Mouse (Mus musculus): ENCODE measurements around the gene Cse1l. TPM values are rescaled to one million over a fixed set of nuclear protein-coding genes. Genes with fewer than 3 reads are reported as not detected.
A peak's percentile ranks its signal among the peaks of the same experiment; 100 is the strongest.

Cse1l gene
- polyA plus RNA-seq, 1 experiment from 2014 or later: 85.5 TPM

GRCm38 (mm10) chr2:166896974-166897373 lies 8.9 kb upstream of the Cse1l start:
- Histone ChIP-seq H3K9me3 (ENCODE audit: control insufficient read depth, low read length) (no peaks in the 10 kb centered on the region), H3K36me3 (ENCODE audit: control insufficient read depth, insufficient read depth, low read length) (peaks cover 3% of the 10 kb centered on the region; the same call in 1 of the 2 replicates)
- WGBS: 87% methylated on average over 12 of the region's 12 CpGs

GRCm38 (mm10) chr2:166899161-166899560 lies 6.7 kb upstream of the Cse1l start:
- Histone ChIP-seq H3K27me3 (replicated peaks; ENCODE audit: control insufficient read depth, insufficient read depth, low read length) (no peaks in the 10 kb centered on the region), H3K36me3 (ENCODE audit: control insufficient read depth, insufficient read depth, low read length) (peaks cover 3% of the 10 kb centered on the region; the same call in 1 of the 2 replicates), H3K4me1 (ENCODE audit: control insufficient read depth, insufficient read depth, low read length) (no peaks in the 10 kb centered on the region), H3K4me2 (ENCODE audit: low read depth, low read length) (no peak overlapping the region), H3K4me3 (ENCODE audit: low read length) (no peak overlapping the region), H3K9me3 (ENCODE audit: control insufficient read depth, low read length) (no peaks in the 10 kb centered on the region), H3K27ac (ENCODE audit: low read length) (no peak overlapping the region), H3K9ac (ENCODE audit: low read depth, low read length) (no peak overlapping the region)
- WGBS: 80% methylated on average over 2 of the region's 2 CpGs
- ATAC-seq: no peak

More at GRCm38 (mm10) chr2:166896974-166897373, 8.9 kb upstream of the Cse1l start:
- Histone ChIP-seq H3K4me1 (ENCODE audit: control insufficient read depth, insufficient read depth, low read length) (0 out of 2 replicates have a peak, but pooled peaks cover 3% of the 10 kb centered on the region), H3K4me2 (ENCODE audit: low read depth, low read length) (no peak overlapping the region), H3K27ac (ENCODE audit: low read length) (no peak overlapping the region), H3K9ac (ENCODE audit: low read depth, low read length) (no peak overlapping the region), H3K27me3 (replicated peaks; ENCODE audit: control insufficient read depth, insufficient read depth, low read length) (no peaks in the 10 kb centered on the region), H3K4me3 (ENCODE audit: low read length) (no peak overlapping the region)
- ATAC-seq: no peak

GRCm38 (mm10) chr2:166899746-166900145 lies 6.1 kb upstream of the Cse1l start:
- 64% methylated on average over 3 of the region's 3 CpGs for WGBS
- H3K36me3 ChIP-seq (ENCODE audit: control insufficient read depth, insufficient read depth, low read length): peaks cover under 1% of the 10 kb centered on the region; the same call in 1 of the 2 replicates
- H3K9me3 ChIP-seq (ENCODE audit: control insufficient read depth, low read length): no peaks in the 10 kb centered on the region
- no peaks in the 10 kb centered on the region for H3K27me3 ChIP-seq (replicated peaks; ENCODE audit: control insufficient read depth, insufficient read depth, low read length)
- no peak overlapping the region for H3K9ac ChIP-seq (ENCODE audit: low read depth, low read length)
- H3K27ac ChIP-seq (ENCODE audit: low read length): no peak overlapping the region
- H3K4me3 ChIP-seq (ENCODE audit: low read length): no peak overlapping the region
- no peak for ATAC-seq
- no peaks in the 10 kb centered on the region for H3K4me1 ChIP-seq (ENCODE audit: control insufficient read depth, insufficient read depth, low read length)
- H3K4me2 ChIP-seq (ENCODE audit: low read depth, low read length): no peak overlapping the region

GRCm38 (mm10) chr2:166900792-166901505 lies 4.9 kb upstream of the Cse1l start:
- Histone ChIP-seq H3K27ac (ENCODE audit: low read length) (no peak overlapping the region), H3K9me3 (ENCODE audit: control insufficient read depth, low read length) (no peaks in the 10 kb centered on the region), H3K4me1 (ENCODE audit: control insufficient read depth, insufficient read depth, low read length) (0 out of 2 replicates have a peak, but pooled peaks cover 4% of the 10 kb centered on the region), H3K9ac (ENCODE audit: low read depth, low read length) (no peak overlapping the region), H3K27me3 (replicated peaks; ENCODE audit: control insufficient read depth, insufficient read depth, low read length) (no peaks in the 10 kb centered on the region), H3K4me3 (ENCODE audit: low read length) (no peak overlapping the region), H3K4me2 (ENCODE audit: low read depth, low read length) (no peak overlapping the region), H3K36me3 (ENCODE audit: control insufficient read depth, insufficient read depth, low read length) (no peaks in the 10 kb centered on the region)
- WGBS: 85% methylated on average over 8 of the region's 8 CpGs
- ATAC-seq: no peak

- no peak overlapping the region for H3K4me2 ChIP-seq (ENCODE audit: low read depth, low read length)
- no peaks in the 10 kb centered on the region for H3K9me3 ChIP-seq (ENCODE audit: control insufficient read depth, low read length)
- no peak for ATAC-seq
- H3K4me3 ChIP-seq (ENCODE audit: low read length): no peak overlapping the region
- H3K27me3 ChIP-seq (replicated peaks; ENCODE audit: control insufficient read depth, insufficient read depth, low read length): no peaks in the 10 kb centered on the region
- no peak overlapping the region for H3K27ac ChIP-seq (ENCODE audit: low read length)
- H3K4me1 ChIP-seq (ENCODE audit: control insufficient read depth, insufficient read depth, low read length): peaks cover 14% of the 10 kb centered on the region
- WGBS: 91% methylated on average over 6 of the region's 6 CpGs
- no peaks in the 10 kb centered on the region for H3K36me3 ChIP-seq (ENCODE audit: control insufficient read depth, insufficient read depth, low read length)
- H3K9ac ChIP-seq (ENCODE audit: low read depth, low read length): no peak overlapping the region
These were observed 2.0 kb upstream of the Cse1l start for GRCm38 (mm10) chr2:166903719-166904282.

- Histone ChIP-seq H3K4me1 (ENCODE audit: control insufficient read depth, insufficient read depth, low read length) (peaks cover 14% of the 10 kb centered on the region), H3K9me3 (ENCODE audit: control insufficient read depth, low read length) (no peaks in the 10 kb centered on the region), H3K4me2 (ENCODE audit: low read depth, low read length) (peak overlapping the region; percentile 70), H3K4me3 (ENCODE audit: low read length) (peak overlapping the region; percentile 92), H3K36me3 (ENCODE audit: control insufficient read depth, insufficient read depth, low read length) (no peaks in the 10 kb centered on the region), H3K9ac (ENCODE audit: low read depth, low read length) (peak overlapping the region; percentile 95), H3K27ac (ENCODE audit: low read length) (peak overlapping the region; percentile 99), H3K27me3 (replicated peaks; ENCODE audit: control insufficient read depth, insufficient read depth, low read length) (no peaks in the 10 kb centered on the region)
- ATAC-seq: peak; percentile 51
- WGBS: under 1% methylated on average over 28 of the region's 28 CpGs
These were observed 813 bp downstream of the Cse1l start for GRCm38 (mm10) chr2:166906523-166907182.

GRCm38 (mm10) chr2:166909729-166910128 lies 3.9 kb downstream of the Cse1l start:
- no peak overlapping the region for H3K9ac ChIP-seq (ENCODE audit: low read depth, low read length)
- no peak overlapping the region for H3K4me3 ChIP-seq (ENCODE audit: low read length)
- no peaks in the 10 kb centered on the region for H3K9me3 ChIP-seq (ENCODE audit: control insufficient read depth, low read length)
- no peaks in the 10 kb centered on the region for H3K36me3 ChIP-seq (ENCODE audit: control insufficient read depth, insufficient read depth, low read length)
- no peak overlapping the region for H3K4me2 ChIP-seq (ENCODE audit: low read depth, low read length)
- H3K27ac ChIP-seq (ENCODE audit: low read length): no peak overlapping the region
- no peak for ATAC-seq
- peaks cover 16% of the 10 kb centered on the region for H3K4me1 ChIP-seq (ENCODE audit: control insufficient read depth, insufficient read depth, low read length)
- no peaks in the 10 kb centered on the region for H3K27me3 ChIP-seq (replicated peaks; ENCODE audit: control insufficient read depth, insufficient read depth, low read length)
- WGBS: 90% methylated on average over 3 of the region's 3 CpGs

- H3K27ac ChIP-seq (ENCODE audit: low read length): no peak overlapping the region
- WGBS: 86% methylated on average over 8 of the region's 8 CpGs
- no peak overlapping the region for H3K9ac ChIP-seq (ENCODE audit: low read depth, low read length)
- ATAC-seq: no peak
- no peak overlapping the region for H3K4me2 ChIP-seq (ENCODE audit: low read depth, low read length)
- H3K4me3 ChIP-seq (ENCODE audit: low read length): no peak overlapping the region
- H3K9me3 ChIP-seq (ENCODE audit: control insufficient read depth, low read length): no peaks in the 10 kb centered on the region
- peaks cover 12% of the 10 kb centered on the region for H3K4me1 ChIP-seq (ENCODE audit: control insufficient read depth, insufficient read depth, low read length)
- no peaks in the 10 kb centered on the region for H3K36me3 ChIP-seq (ENCODE audit: control insufficient read depth, insufficient read depth, low read length)
- H3K27me3 ChIP-seq (replicated peaks; ENCODE audit: control insufficient read depth, insufficient read depth, low read length): no peaks in the 10 kb centered on the region
These were observed 4.7 kb downstream of the Cse1l start for GRCm38 (mm10) chr2:166910536-166910935.

- no peaks in the 10 kb centered on the region for H3K4me1 ChIP-seq (ENCODE audit: control insufficient read depth, insufficient read depth, low read length)
- peaks cover 14% of the 10 kb centered on the region for H3K36me3 ChIP-seq (ENCODE audit: control insufficient read depth, insufficient read depth, low read length)
- H3K27ac ChIP-seq (ENCODE audit: low read length): no peak overlapping the region
- H3K9ac ChIP-seq (ENCODE audit: low read depth, low read length): no peak overlapping the region
- no peaks in the 10 kb centered on the region for H3K27me3 ChIP-seq (replicated peaks; ENCODE audit: control insufficient read depth, insufficient read depth, low read length)
- no peak overlapping the region for H3K4me3 ChIP-seq (ENCODE audit: low read length)
- H3K4me2 ChIP-seq (ENCODE audit: low read depth, low read length): no peak overlapping the region
- 82% methylated on average over 2 of the region's 2 CpGs for WGBS
- ATAC-seq: no peak
- H3K9me3 ChIP-seq (ENCODE audit: control insufficient read depth, low read length): no peaks in the 10 kb centered on the region
These were observed 18.1 kb downstream of the Cse1l start for GRCm38 (mm10) chr2:166923971-166924370.
